Mouse (Mus musculus): ENCODE measurements around the gene Tmed2. TPM values are rescaled to one million over a fixed set of nuclear protein-coding genes. Genes with fewer than 3 reads are reported as not detected.
A peak's percentile ranks its signal among the peaks of the same experiment; 100 is the strongest.
"Not testable (repeated sequence)": the region's sequence is repeated elsewhere in the genome, so short reads cannot be mapped to it uniquely, and the experiment has no call there.

Gene Tmed2
- polyA plus RNA-seq (2017; shearing (Covaris generic)), result 100 to 1,000 TPM in 1 of 3 experiments, 10 to 100 TPM in 2; 41.3 to 124 (median 59.1) TPM

GRCm38 (mm10) chr5:124540383-124540786, at the start of gene Tmed2:
Gene Tmed2, plus strand, starts transcription at chr5:124540695.
- peak; percentile 91 for ATAC-seq

GRCm38 (mm10) chr5:124491732-124492131, 48.8 kb upstream of the Tmed2 start:
- no peak for ATAC-seq

DNA sequence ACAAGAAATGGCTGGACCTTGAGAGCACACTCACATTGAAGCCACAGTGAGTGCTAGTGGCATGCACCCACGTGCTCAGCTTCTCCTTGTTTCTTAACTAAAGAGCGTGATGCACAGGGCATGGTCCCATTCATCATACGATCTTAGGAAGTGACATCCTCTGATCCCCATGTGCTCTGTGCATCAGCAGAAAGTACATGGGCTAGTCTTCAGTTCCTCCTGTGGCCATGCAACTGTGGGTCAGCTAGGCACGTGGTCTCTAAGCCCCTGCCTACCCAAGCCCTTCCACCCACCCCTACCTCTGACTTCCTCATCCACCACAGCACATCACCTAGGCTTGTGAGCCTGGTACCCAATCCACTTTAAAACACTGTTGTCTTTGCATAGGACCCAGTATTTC, 47.9 kb upstream of the Tmed2 start:
- ATAC-seq, result no peak

- ATAC-seq, result no peak
Observed at GRCm38 (mm10) chr5:124493455-124493854, 47.0 kb upstream of the Tmed2 start.

- ATAC-seq, result no peak
Observed at GRCm38 (mm10) chr5:124495547-124495946, 44.9 kb upstream of the Tmed2 start.

DNA sequence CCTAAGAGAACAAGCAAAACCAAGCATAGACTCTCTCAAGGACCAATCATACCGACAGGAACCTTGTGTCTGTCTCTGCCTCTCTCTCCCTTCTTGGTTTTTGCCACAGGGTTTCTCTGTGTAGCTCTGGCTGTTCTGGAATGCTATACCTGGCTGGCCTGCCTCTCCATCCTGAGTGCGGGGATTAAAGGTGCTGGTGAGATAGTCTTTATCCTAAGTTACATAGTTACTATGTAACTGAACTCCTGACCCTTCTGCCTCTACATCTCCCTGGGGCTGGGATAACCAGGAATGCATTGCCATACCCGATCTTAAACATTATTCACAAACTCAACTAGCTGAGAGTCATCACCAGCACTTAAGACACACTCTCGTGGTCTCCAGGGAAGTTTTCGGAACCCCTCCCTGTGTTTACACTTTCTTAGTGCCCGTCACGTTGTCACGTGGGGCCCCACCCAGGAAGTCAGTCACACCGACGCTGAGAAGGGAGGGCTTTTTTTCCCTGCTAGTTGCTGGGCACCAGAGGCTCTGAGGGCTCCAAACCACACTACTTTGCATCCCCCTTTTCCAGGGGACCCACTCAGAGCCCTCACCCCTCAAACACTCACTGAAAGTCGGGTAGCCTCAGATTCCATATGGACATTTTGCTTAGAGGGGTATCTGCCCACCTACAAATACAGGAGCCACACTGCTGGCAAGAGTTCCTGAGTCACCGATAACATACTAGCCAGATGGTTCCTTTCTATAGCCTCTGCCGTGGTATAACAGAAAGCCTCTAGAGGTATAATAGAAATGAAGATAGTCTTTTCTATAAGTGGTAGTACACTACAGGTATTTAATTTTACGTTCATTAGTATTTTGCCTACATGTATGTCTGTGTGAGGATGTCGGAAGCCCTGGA, 43.6 kb upstream of the Tmed2 start:
- peak; percentile 96 for ATAC-seq

GRCm38 (mm10) chr5:124498221-124498876, 42.1 kb upstream of the Tmed2 start:
- ATAC-seq, result no peak

- ATAC-seq, result no peak
Observed at GRCm38 (mm10) chr5:124499001-124499400, 41.5 kb upstream of the Tmed2 start.

DNA sequence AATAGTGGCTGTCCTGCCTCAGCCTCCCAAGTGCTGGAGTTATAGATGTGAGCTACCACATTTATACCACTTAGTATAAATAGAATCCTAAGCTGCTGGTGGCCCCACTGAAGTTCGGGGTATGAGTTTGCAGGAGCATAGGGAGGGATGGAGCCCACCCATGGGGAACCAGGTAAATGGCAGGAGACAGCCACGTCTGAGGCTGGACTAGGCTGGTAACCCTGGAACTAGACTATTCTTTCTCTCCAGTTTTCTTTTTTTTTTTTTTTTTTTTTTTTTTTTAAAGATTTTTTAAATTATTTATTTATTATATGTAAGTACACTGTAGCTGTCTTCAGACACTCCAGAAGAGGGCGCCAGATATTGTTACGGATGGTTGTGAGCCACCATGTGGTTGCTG, 40.5 kb upstream of the Tmed2 start:
- not testable (repeated sequence) for ATAC-seq

DNA sequence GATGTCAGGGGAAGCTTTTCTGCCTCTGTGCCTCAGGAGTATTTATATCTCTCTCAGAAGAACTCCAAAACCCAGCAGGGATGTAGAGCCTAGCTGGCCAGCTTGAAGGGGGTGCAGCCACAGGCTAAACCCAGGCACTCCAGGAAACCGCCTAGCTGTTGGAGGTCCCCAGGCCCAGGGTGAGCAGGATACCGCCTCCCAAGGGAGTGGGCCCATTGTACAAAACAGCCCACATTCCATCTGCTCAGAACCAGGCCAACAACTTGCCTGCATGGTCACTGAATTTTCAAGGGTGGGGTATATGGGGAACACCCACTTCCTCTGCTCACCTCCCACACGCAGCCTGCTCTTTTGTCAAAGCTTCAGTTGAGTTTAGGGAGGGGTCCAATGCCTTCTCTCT, 39.9 kb upstream of the Tmed2 start:
- ATAC-seq, result no peak

DNA sequence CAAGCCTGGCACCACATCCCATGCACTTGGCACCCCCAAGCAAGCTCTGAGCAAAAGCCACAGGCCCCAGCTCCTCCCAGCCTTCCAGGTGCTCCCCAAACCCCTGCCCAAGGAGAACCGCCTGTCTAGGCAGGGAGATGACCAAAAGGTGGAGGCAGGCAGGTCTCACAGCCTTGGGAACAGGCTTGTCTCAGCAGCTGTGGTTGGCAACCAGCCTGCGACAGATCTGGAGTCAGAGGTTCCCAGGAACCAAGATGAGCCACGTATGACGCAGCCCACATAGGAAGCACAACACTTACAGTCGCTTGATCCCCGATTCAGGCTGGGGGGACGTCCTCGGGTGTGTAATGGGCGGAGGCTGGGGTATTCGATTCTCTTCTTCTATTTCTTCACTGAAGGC, 39.0 kb upstream of the Tmed2 start:
- no peak for ATAC-seq

DNA sequence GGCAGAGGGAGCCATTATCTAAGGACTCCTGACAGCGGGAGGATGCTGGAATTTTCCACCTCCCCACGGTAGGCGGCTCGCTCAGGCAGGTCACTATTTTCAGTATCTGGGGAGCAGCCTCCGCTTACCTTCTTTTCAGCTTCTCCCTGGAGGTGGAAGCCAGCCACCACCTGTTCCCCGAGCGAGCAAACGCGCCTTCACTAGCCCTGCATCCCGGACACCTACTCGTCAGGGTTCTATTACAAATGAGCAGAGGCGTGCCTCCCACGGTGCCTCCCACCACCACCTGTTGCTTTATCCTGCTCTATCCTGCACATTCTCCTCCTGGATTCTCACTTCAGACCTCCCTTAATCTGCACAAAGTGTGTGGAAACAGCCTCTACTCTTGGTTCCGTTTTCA, 36.8 kb upstream of the Tmed2 start:
- no peak for ATAC-seq

GRCm38 (mm10) chr5:124505235-124505634, 35.3 kb upstream of the Tmed2 start:
- no peak for ATAC-seq

DNA sequence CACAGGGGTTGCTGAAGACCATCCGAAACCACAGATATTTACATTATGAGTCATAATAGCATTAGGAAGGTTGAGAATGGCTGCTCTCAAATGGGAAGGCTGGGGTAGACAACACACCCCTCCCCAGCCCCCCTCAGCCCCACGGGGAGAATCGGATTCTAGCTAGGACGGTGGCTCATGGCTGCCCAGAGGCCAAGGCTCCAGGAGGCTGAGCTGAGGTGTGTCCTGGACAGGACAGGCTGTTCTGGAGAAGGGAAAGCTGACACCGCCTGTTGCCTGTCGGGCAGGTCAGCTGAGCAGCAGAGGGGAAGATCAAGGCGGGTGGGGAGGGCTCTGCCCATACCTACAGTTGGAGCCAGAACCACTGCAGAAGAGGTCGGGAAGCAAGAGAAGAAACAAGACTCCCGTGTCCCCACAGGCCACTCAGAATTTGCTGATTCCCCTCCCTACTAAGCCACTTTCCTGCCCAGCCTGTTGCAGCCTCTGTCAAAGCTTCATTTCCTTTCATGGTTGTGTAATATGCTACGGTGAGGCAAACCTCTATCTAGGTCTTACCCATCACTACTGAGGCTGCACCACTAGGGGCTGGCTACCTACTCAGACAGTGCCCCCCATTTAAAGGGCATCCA, 33.6 kb upstream of the Tmed2 start:
- no peak for ATAC-seq

DNA sequence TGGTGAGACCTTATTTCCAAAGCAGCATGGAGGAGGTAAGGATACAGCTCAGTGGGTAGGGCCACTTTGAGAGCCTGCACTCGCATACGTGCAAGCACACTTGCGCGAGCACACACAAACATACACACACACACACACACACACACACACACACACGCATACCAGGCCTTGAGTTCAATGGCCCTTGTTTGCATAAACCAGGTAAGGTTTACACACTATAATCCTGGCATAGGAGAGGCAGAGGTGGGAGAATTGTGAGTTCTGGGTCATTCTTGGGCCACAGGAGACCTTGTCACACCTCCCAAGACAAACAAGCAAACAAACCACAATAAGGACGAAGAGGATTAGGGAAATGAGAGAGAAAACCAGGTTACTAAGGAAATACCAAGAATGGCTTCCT, 31.3 kb upstream of the Tmed2 start:
- no peak for ATAC-seq

GRCm38 (mm10) chr5:124509742-124510237, 30.7 kb upstream of the Tmed2 start:
- ATAC-seq, result no peak

- no peak for ATAC-seq
Observed at GRCm38 (mm10) chr5:124510536-124511050, 29.9 kb upstream of the Tmed2 start.

DNA sequence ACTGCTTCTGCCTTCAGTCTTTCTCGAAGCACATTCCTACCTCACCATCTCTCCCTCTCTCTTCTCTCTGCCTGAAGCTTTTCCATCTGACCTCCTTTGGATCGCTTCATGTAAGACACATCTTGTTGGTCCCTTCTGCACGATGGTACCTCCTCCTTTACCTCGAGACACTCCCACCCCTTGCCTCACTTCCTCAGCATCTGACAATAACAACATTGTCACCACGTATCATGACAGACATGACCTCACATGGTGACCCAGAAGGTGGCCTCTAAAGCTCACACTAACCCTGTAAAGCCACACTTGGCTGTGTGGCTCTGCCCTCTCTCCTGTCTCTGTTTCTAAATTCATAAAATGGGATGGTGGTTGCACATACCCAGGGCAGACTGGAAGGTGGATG, 24.7 kb upstream of the Tmed2 start:
- ATAC-seq, result no peak

GRCm38 (mm10) chr5:124518648-124519047, 21.8 kb upstream of the Tmed2 start:
- ATAC-seq, result no peak

GRCm38 (mm10) chr5:124521588-124521987, 18.9 kb upstream of the Tmed2 start:
- no peak for ATAC-seq

GRCm38 (mm10) chr5:124523032-124523431, 17.5 kb upstream of the Tmed2 start:
- no peak for ATAC-seq

DNA sequence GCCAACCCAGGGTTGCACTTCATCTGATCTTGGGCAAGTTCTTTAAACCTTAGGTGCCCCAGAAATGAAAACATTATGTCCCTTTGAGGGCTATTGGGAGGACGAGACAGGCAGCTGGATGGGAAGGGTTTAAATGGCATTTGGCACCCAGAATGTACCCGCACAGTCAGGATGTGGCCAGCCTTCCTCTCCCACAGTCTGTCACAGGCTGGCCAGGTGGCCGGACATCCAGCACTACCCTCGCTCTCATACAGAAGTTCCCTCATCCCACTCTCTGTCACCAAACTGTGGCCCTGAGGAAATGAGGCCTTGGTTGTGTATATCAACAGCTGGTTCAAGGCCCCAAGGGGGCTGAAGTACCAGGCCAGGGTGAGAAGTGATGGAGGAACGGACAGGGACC, 15.6 kb upstream of the Tmed2 start:
- ATAC-seq, result no peak

DNA sequence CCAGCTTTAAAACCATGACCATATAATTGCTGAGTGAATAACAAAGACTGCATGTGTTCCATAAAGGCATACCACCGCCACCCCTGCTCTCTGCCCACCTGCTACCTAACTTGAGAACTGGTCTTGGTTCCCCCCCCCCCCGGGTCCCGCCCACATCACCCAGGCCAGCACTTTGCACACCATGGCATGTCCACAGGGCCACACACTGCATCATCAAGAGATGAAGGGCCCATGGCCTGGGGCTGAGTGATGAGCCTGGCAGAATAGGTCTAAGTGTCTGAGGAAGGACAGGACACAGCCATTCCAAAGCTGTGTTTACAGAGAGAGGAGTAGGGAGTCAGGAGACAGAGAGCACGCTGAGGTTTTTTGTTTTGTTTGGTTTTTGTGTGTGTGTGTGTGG, 12.1 kb upstream of the Tmed2 start:
- no peak for ATAC-seq

All from inflammation-experienced regulatory T-cells, adult 6 months (primary cell).